Mouse (Mus musculus) CH12.LX (cell line): ENCODE data around the gene Pglyrp2. TPM values are rescaled to one million over a fixed set of nuclear protein-coding genes. Genes with fewer than 3 reads are reported as not detected.

Source experiments
- DNase-seq: peaks from one replicate; pipeline ENCODE4 v3.0.0-alpha.2; 2013; ENCODE audit errors: extremely low read depth
- H3K27ac ChIP-seq: 2 replicates; pipeline ENCODE4 v1.5.1; 2012; ENCODE audit warnings: low read depth, mild to moderate bottlenecking, control low read depth, moderate library complexity; ENCODE audit not compliant: insufficient read depth
- H3K27me3 ChIP-seq: replicated peaks from 2 replicates; pipeline ENCODE3; 2012; ENCODE audit warnings: inconsistent platforms
- H3K36me3 ChIP-seq, 2 experiments: replicated peaks in 1 of 2; 2 replicates each; pipeline versions ENCODE3 to v1.6.1; 2012; ENCODE audit warnings: inconsistent platforms in 1 of 2, low read length in 1 of 2, mild to moderate bottlenecking in 1 of 2, mixed read lengths in 1 of 2, moderate library complexity in 1 of 2; ENCODE audit not compliant: control insufficient read depth in 1 of 2, insufficient read depth in 1 of 2
- H3K4me1 ChIP-seq, 2 experiments: 2 replicates each; pipeline ENCODE4 v1.6.1; 2012; ENCODE audit warnings: inconsistent platforms in 1 of 2, moderate library complexity in 1 of 2; ENCODE audit not compliant: insufficient read depth in 2 of 2, control insufficient read depth in 1 of 2
- H3K4me2 ChIP-seq: 2 replicates; pipeline ENCODE4 v1.6.1; 2012; ENCODE audit warnings: low read depth, mild to moderate bottlenecking, control low read depth; ENCODE audit not compliant: poor library complexity, insufficient read depth, severe bottlenecking
- H3K4me3 ChIP-seq, 3 experiments: fragments of 150-350 bp in 1 of 3; sonication (generic) in 1 of 3; replicated peaks in 1 of 3; 2 replicates each; pipeline versions ENCODE3 to v1.5.1; 2011 to 2012; ENCODE audit warnings: low read depth in 2 of 3, low read length in 2 of 3, mild to moderate bottlenecking in 2 of 3, moderate library complexity in 2 of 3, control low read depth in 1 of 3, improper control_type of control experiment in 1 of 3, inconsistent platforms in 1 of 3, mixed read lengths in 1 of 3; ENCODE audit not compliant: poor library complexity in 1 of 3
- H3K79me2 ChIP-seq: replicated peaks from 2 replicates; pipeline ENCODE4 v1.6.1; 2012; ENCODE audit warnings: mild to moderate bottlenecking, moderate library complexity; ENCODE audit not compliant: control insufficient read depth, poor library complexity, insufficient read depth, severe bottlenecking; ENCODE audit errors: extremely low read depth
- H3K9ac ChIP-seq: 2 replicates; pipeline ENCODE4 v1.6.1; 2012; ENCODE audit warnings: low read depth, mild to moderate bottlenecking, control low read depth, moderate library complexity; ENCODE audit not compliant: insufficient read depth
- H3K9me3 ChIP-seq: replicated peaks from 2 replicates; pipeline ENCODE3; 2012; ENCODE audit warnings: low read length, inconsistent platforms, mixed read lengths
- CTCF ChIP-seq, 2 experiments: IDR thresholded peaks in 1 of 2; conservative IDR thresholded peaks in 1 of 2; 2 replicates each; pipeline ENCODE4 v1.5.1; 2011 to 2012; ENCODE audit warnings: low read depth in 2 of 2, low read length in 2 of 2, improper control_type of control experiment in 1 of 2, inconsistent platforms in 1 of 2, mild to moderate bottlenecking in 1 of 2, moderate library complexity in 1 of 2
- EP300 ChIP-seq: IDR thresholded peaks from 2 replicates; pipeline ENCODE4 v1.6.1; 2011; ENCODE audit warnings: low read length, improper control_type of control experiment
- JUN ChIP-seq: IDR thresholded peaks from 2 replicates; pipeline ENCODE4 v1.6.1; 2011; ENCODE audit warnings: low read depth, mild to moderate bottlenecking, low read length, improper control_type of control experiment, moderate library complexity; ENCODE audit not compliant: insufficient read depth
- MAX ChIP-seq: IDR thresholded peaks from 2 replicates; pipeline ENCODE4 v1.6.1; 2011; ENCODE audit warnings: low read length, improper control_type of control experiment
- MEF2A ChIP-seq: IDR thresholded peaks from 2 replicates; pipeline ENCODE4 v1.6.1; 2014; ENCODE audit warnings: low read depth, mild to moderate bottlenecking, inconsistent platforms, low read length, improper control_type of control experiment, borderline replicate concordance
- SMC3 ChIP-seq: IDR thresholded peaks from 2 replicates; pipeline ENCODE4 v1.6.1; 2011; ENCODE audit warnings: low read depth, low read length, improper control_type of control experiment
- TBP ChIP-seq: conservative IDR thresholded peaks from 2 replicates; pipeline ENCODE4 v1.6.1; 2011; ENCODE audit warnings: low read depth, low read length, improper control_type of control experiment
- UBTF ChIP-seq: IDR thresholded peaks from 2 replicates; pipeline ENCODE4 v1.6.1; 2012; ENCODE audit warnings: low read depth, mild to moderate bottlenecking, inconsistent platforms, low read length, improper control_type of control experiment, moderate library complexity
- USF2 ChIP-seq: conservative IDR thresholded peaks from 2 replicates; pipeline ENCODE4 v1.6.1; 2011; ENCODE audit warnings: low read depth, low read length, improper control_type of control experiment
- ZC3H11A ChIP-seq: IDR thresholded peaks from 2 replicates; pipeline ENCODE4 v1.6.1; 2012; ENCODE audit warnings: low read depth, mild to moderate bottlenecking, inconsistent platforms, low read length, improper control_type of control experiment
- ZKSCAN1 ChIP-seq: IDR thresholded peaks from 2 replicates; pipeline ENCODE4 v1.6.1; 2012; ENCODE audit warnings: low read depth, inconsistent platforms, low read length, improper control_type of control experiment, borderline replicate concordance
- ZMIZ1 ChIP-seq: IDR thresholded peaks from 2 replicates; pipeline ENCODE4 v1.6.1; 2012; ENCODE audit warnings: low read depth, mild to moderate bottlenecking, inconsistent platforms, low read length, improper control_type of control experiment
- dilution Hi-C: fragments of 300-500 bp; cut with MboI; formaldehyde crosslinking; loops from 2 replicates; pipeline ENCODE4 v1.14.3; 2020; ENCODE audit warnings: low sequenced_read_pairs; ENCODE audit not compliant: extremely low pct_unique_long_range_greater_than_20kb, extremely low pct_ligation_motif_present
- in situ Hi-C: fragments of 300-500 bp; cut with MboI; formaldehyde crosslinking; loops from 3 replicates; pipeline ENCODE4 v1.14.3; 2019; ENCODE audit warnings: low sequenced_read_pairs, low pct_ligation_motif_present, low pct_unique_long_range_greater_than_20kb, mixed read lengths
- polyA plus RNA-seq: library from polyadenylated mRNA; unstranded; fragments of >175 nt; gene quantifications from 2 replicates; pipeline ENCODE4 v1.2.1, GENCODE M21; 2012; ENCODE audit warnings: low read depth; ENCODE audit not compliant: insufficient read length
- total RNA-seq, 2 experiments: library from RNA; depleted of rRNA; stranded (reverse); fragments of 300-350 nt in 1 of 2; fragments of >200 nt in 1 of 2; gene quantifications; 2 replicates each; pipeline ENCODE4 v1.2.3; 2012 to 2014

Gene Pglyrp2
- total and polyA plus RNA-seq, 3 experiments: 2.0 to 5.8 (median 4.1) TPM

GRCm38 (mm10) chr17:32449042-32449441 is 25.1 kb upstream of the Pglyrp2 start:
- Histone ChIP-seq H3K27ac (no peak overlapping the region), H3K36me3 (no peaks in the 10 kb centered on the region), H3K9me3 (peaks cover 10% of the 10 kb centered on the region), H3K79me2 (no peaks in the 10 kb centered on the region), H3K27me3 (peaks cover 2% of the 10 kb centered on the region), H3K4me1 (peaks cover 2 to 3% of the 10 kb centered on the region in 2 experiments; a peak in 1 of 4 replicates), H3K9ac (no peak overlapping the region), H3K4me2 (no peak overlapping the region), H3K4me3 (no peak overlapping the region)
- no peak for DNase-seq
- no peak for TF ChIP-seq MEF2A
- 0 out of 4 replicates have a peak, but pooled peaks of 1 of the 2 experiments have one; percentile 8 for TF ChIP-seq CTCF (conservative IDR thresholded peaks at IDR 0.05 in 1 of 2, IDR thresholded peaks at IDR 0.05 in 1 of 2; ENCODE audit: low read depth in 2 of 2, low read length in 2 of 2)
- TF ChIP-seq JUN: no peak
- in situ Hi-C loops: no loop called here
- dilution Hi-C loops: no loop called here

- TF ChIP-seq SMC3 (peak; percentile 8; the same call in 1 of the 2 replicates), ZKSCAN1 (no peak), CTCF (conservative IDR thresholded peaks at IDR 0.05 in 1 of 2, IDR thresholded peaks at IDR 0.05 in 1 of 2; ENCODE audit: low read depth in 2 of 2, low read length in 2 of 2) (peak; percentile 6 to 23; a peak in 2 of 4 replicates), MAX (no peak)
- TF ChIP-seq, all 38 proteins: peak for 2
- in situ Hi-C loops (no loop called here), dilution Hi-C loops (no loop called here)
- no peaks in the 10 kb centered on the region for H3K79me2 ChIP-seq
- peaks cover 3 to 19% of the 10 kb centered on the region in 2 experiments; a peak in 2 of 4 replicates for H3K4me1 ChIP-seq
- no peak overlapping the region for H3K4me3 ChIP-seq
- DNase-seq: no peak
- H3K27ac ChIP-seq: no peak overlapping the region
- no peaks in the 10 kb centered on the region for H3K36me3 ChIP-seq
- no peak overlapping the region for H3K4me2 ChIP-seq
- no peaks in the 10 kb centered on the region for H3K27me3 ChIP-seq
- H3K9ac ChIP-seq: no peak overlapping the region
- peaks cover 10% of the 10 kb centered on the region for H3K9me3 ChIP-seq
Measured at GRCm38 (mm10) chr17:32447195-32447594, 23.2 kb upstream of the Pglyrp2 start.

- no peak overlapping the region for H3K4me3 ChIP-seq
- no peak overlapping the region for H3K27ac ChIP-seq
- H3K36me3 ChIP-seq: no peaks in the 10 kb centered on the region
- dilution Hi-C loops (no loop called here), in situ Hi-C loops (no loop called here)
- no peak for DNase-seq
- H3K79me2 ChIP-seq: no peaks in the 10 kb centered on the region
- H3K9ac ChIP-seq: no peak overlapping the region
- H3K27me3 ChIP-seq: no peaks in the 10 kb centered on the region
- H3K4me1 ChIP-seq: peaks cover 3 to 19% of the 10 kb centered on the region in 2 experiments; a peak in 2 of 4 replicates
- peaks cover 10% of the 10 kb centered on the region for H3K9me3 ChIP-seq
- no peak overlapping the region for H3K4me2 ChIP-seq
- TF ChIP-seq USF2 (no peak), EP300 (no peak), ZC3H11A (no peak), TBP (no peak), ZMIZ1 (no peak), UBTF (no peak)
Measured at GRCm38 (mm10) chr17:32445016-32445415, 21.0 kb upstream of the Pglyrp2 start.
